Mouse (Mus musculus): ENCODE data around the gene Dcp1b.

- TF ChIP-seq POLR2A (IDR thresholded peaks at IDR 0.05; ENCODE audit: borderline replicate concordance, insufficient read depth, low read length) (no peak), CTCF (IDR thresholded peaks at IDR 0.05; ENCODE audit: borderline replicate concordance, insufficient read depth, low read depth, low read length) (no peak)
These were observed 49.6 kb downstream of the Dcp1b start for GRCm38 (mm10) chr6:119224451-119225195.
